Mouse (Mus musculus) monocyte, adult 2 months (primary cell): ENCODE results near the gene Adarb2.

Source experiments
- DNase-seq, 2 experiments: peaks; one replicate each; pipeline ENCODE4 v3.0.0; 2022; ENCODE audit warnings: low spot score in 2 of 2, low read depth in 1 of 2

Adarb2 gene

GRCm38 (mm10) chr13:8484592-8485272 is 282.1 kb downstream of the Adarb2 start:
- DNase-seq: no peak

- DNase-seq: no peak
Observed at GRCm38 (mm10) chr13:8487756-8488434, 285.2 kb downstream of the Adarb2 start.

- no peak for DNase-seq
Observed at GRCm38 (mm10) chr13:8493363-8493762, 290.7 kb downstream of the Adarb2 start.

DNA sequence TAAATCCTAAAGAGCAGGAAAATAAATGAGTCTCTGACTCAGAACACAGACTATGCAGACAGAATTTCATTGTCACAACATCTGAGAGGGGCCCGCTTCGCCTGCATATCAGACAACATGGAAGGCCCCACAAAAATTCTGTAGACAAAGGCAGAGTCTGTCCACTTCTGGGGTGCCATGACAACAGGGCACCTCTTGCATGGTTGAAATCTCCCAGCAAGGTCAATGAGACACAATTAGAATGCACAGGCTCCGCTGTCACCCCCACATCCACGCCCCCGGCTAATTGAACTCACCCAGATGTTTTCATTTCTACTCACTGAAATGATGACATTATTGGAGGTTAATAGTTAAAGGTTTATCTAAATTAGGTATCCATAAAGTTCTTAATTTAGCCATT is 296.9 kb downstream of the Adarb2 start:
- DNase-seq: no peak

GRCm38 (mm10) chr13:8511069-8511817 is 308.6 kb downstream of the Adarb2 start:
- DNase-seq: no peak

- no peak for DNase-seq
Observed at GRCm38 (mm10) chr13:8515979-8516715, 313.5 kb downstream of the Adarb2 start.

GRCm38 (mm10) chr13:8519204-8519603 is 316.5 kb downstream of the Adarb2 start:
- no peak for DNase-seq

DNA sequence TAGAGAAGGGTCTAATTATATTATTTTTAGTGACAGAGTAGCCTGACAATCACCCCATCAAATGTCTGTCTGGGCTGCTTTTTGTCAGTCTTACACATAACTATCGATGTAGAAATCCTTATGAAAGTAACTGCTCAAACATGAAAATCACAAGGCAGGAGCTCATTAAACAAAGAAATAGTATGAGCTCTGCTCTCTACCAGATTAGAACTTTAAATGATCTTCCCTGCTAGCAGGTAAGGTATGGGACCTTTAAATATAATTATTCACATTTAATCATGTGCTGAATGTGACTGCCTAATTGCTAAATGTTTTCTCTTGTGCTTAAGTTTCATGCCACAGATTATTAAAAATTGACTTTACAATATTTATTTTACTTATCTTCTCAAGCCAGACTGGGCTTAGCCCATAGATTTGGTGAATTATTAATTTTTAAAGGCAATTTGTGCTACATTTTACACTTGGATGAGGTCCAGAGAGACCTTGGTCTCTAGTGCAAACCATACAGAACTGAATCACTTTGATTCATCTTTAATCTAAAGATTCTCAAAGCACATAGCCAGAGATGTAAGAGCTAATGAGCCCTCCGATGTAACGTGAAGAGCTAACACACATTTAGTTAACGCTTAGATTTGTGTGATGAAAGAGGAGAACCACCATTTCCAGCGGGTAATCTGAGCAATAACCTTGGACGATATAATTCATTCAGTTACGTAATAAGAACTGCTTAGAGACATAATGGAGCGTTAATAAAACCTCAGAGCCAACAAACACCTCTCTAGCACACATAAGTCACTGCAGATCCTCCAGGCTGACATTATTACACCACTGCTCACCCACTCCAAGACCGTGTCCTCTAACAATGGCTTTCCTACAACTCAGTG is 323.3 kb downstream of the Adarb2 start:
- no peak for DNase-seq

DNA sequence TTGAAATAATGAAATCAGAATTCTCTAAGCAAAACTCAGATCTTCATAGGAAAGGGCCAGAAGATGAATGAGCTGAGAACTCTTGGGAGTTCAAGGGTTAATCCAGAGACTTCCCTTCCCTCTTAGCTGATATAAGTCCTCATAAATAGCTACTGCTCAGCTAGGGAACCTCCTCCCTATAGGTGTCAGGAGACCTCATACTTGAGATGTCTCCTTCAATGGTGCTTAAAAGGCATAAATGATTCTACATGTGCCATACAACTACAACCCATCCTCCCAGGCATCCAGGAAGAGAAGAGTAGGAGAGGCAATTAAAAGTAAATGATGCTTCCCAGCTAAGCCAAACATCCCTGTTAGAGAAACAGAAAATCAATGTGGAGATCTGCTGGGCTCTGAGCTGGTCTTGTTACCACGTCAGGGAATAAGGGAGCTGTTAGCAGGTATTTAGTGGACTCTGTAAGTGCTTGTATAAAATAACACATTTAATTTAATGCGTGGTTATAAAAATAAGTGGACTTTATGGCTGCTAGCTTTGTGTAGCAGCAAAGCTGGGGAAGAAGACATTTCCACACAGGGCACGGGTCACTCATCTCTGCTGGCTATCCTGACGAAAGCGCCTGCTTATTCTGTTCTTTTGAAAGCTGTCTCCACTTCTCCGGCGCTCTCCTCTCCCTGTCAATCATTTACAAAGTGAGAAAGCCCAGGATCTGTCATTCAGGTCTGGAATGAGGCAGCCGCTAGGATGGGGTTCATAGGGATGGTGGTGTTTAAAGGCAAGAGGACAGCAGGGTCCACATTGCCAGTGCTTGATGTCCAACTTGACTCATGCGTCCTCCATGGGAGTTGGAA is 331.8 kb downstream of the Adarb2 start:
- no peak for DNase-seq

DNA sequence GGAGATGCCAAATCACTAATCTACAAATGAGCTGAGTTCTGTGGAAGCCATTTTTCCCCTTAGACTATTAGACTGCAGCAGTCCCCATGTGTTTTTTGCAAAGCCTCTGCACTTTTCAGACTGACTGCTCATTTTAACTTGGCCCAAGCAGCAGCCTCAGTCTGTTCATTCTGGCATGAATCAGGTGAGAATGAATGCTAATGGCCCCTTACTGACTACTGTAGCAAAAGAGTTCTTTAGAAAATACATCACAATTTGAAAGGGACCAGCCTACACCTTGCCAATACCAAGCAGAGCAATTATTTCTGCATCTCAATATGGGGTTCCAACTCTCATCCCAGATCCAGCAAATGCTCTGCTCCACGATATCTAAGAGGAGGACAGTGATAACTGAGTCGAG is 335.8 kb downstream of the Adarb2 start:
- no peak for DNase-seq

DNA sequence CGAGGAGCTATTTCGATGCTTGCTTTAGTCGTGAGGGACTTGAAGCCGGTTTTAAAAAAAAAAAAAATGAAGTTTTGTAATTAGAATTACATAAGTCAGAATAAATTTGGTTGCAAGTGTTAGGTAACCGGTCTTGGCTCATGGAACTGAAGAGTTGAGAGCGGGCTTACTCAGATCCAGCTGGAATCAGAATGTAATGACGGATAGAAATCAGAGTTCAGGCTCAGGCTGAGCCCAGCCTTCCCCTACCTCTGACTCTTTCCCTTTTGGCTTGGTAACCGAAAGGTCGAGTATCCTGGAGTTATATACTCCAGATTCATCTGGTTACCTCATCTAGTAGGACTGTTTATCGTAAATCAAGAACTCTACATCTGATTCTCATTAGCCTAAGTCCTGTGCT is 336.2 kb downstream of the Adarb2 start:
- DNase-seq: no peak

DNA sequence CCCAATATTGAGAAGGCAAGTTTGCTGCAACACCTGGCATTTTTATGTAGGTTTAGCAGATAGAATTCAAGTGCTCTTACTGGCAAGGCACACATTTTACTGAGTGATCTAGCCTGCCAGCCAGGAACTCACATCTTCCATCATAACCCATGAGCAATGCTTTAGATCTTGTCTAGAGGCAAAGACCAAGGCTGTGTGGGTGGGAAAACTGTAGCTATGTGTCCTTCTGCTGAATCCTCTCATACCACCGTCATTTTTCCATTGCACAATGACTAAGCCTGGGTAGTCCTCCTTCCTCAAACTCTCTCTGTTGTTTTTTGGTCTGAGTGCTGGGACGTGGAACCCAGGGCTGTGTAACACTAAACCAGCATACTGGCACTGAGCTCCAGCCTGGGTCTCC is 340.0 kb downstream of the Adarb2 start:
- no peak for DNase-seq

GRCm38 (mm10) chr13:8552242-8552641 is 349.6 kb downstream of the Adarb2 start:
- DNase-seq: no peak

DNA sequence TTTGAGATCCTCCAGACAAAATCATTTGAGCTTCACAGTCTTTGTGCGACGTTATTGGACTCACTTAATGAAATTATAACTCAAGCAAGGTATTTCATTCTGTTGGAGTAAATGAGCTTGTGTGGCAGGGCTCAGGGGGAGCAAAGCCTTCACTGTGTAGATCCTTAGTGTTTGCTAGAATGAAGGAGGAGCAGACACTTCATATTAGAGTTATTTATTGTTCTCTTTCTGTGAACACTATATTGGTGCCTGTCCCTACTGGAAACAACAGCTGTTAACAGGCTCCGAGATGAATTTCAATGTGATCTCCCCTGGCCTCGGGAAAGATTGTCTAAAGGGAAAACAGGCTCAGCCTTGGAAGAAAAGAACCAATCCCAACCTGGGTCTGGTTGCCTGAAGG is 355.1 kb downstream of the Adarb2 start:
- DNase-seq: no peak

GRCm38 (mm10) chr13:8560485-8560884 is 357.8 kb downstream of the Adarb2 start:
- no peak for DNase-seq

- DNase-seq: no peak
Observed at GRCm38 (mm10) chr13:8563161-8563560, 360.5 kb downstream of the Adarb2 start.

GRCm38 (mm10) chr13:8567111-8568026 is 364.7 kb downstream of the Adarb2 start:
- DNase-seq: no peak

DNA sequence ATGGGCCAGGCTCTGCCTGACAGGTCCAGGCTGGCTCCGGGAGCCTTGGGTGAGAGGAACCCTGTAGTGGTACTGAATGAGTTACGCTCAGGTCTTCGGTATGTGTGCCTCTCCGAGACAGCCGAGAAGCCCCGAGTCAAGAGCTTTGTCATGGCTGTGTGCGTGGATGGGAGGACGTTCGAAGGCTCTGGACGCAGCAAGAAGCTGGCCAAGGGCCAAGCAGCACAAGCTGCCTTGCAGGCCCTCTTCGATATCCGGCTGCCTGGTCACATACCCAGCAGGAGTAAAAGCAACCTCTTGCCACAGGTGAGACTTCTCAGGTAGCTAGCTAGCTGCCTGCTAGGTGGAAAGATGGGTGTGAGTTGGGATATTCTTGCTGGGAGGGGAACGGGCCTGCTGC is 367.6 kb downstream of the Adarb2 start:
- DNase-seq: no peak

- no peak for DNase-seq
Observed at GRCm38 (mm10) chr13:8573908-8574307, 371.2 kb downstream of the Adarb2 start.
